Mouse (Mus musculus): ENCODE data around the gene Ncor1. TPM values are rescaled to one million over a fixed set of nuclear protein-coding genes. Genes with fewer than 3 reads are reported as not detected.

Gene Ncor1
- polyA plus RNA-seq, 1 experiment from 2014 or later, result 224 TPM

DNA sequence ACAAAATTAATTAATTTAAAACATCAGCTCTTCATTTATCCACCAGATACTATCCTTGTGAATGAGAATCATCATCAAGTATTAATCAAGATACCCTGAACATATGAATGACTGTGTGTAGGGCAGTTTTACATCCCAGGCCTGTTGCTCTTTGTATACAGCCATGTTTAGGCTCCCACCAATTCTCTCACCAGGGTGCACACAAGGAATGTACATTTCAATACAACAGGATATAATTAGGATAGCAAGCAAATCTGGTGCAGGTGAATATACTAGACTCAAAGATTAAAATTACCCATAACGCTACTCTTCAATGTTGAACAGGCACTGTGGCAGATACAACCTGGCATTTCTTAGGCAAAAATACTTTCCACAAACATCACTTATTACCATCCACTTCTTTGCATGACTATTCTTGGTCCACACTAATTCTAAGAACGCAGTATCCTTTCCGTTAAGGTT lies 2.3 kb downstream of the Ncor1 start:
- ATAC-seq (replicated peaks; ENCODE audit: low FRiP score) (0 out of 2 replicates have a peak, but pooled peaks have one; percentile 14), DNase-seq (ENCODE audit: low spot score) (no peak)
- H3K27ac ChIP-seq (ENCODE audit: low read depth, low read length), result peak overlapping the region; percentile 89; the same call in 1 of the 2 replicates
- H3K4me3 ChIP-seq (ENCODE audit: low read depth, low read length), result peak overlapping the region; percentile 92
- WGBS, result 4% methylated on average over 3 of the region's 3 CpGs
- H3K36me3 ChIP-seq (ENCODE audit: control insufficient read depth, insufficient read depth, low read length), result no peaks in the 10 kb centered on the region
- H3K9me3 ChIP-seq (ENCODE audit: control insufficient read depth, low read length), result no peaks in the 10 kb centered on the region
- no peaks in the 10 kb centered on the region; the same call in 1 of the 2 replicates for H3K4me1 ChIP-seq (replicated peaks; ENCODE audit: control insufficient read depth, insufficient read depth, low read length)
- H3K27me3 ChIP-seq (ENCODE audit: control insufficient read depth, insufficient read depth, low read length), result no peaks in the 10 kb centered on the region
- H3K9ac ChIP-seq (ENCODE audit: low read length), result peak overlapping the region; percentile 92
- peak overlapping the region; percentile 83 for H3K4me2 ChIP-seq (ENCODE audit: low read depth, low read length, severe bottlenecking)

DNA sequence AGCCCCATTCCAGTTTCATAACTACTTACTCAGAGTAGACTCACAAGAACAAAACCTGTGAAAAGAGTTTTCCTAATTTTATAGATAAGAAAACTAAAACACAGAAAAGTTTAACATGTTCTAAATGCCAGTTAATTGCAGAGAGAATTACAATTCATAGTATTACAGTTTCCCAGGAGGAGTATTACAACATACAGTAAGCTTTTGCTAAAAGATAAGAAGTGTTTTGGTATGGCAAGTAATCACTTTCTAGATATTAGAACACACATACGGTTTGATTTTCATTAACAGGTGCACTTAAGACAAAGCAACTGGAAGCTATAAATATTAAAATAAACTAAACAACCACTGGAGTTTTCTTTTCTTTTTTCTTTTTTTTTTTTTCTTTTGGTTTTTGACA lies 3.1 kb downstream of the Ncor1 start:
- no peak overlapping the region for H3K27ac ChIP-seq (ENCODE audit: low read depth, low read length)
- H3K36me3 ChIP-seq (ENCODE audit: control insufficient read depth, insufficient read depth, low read length), result no peaks in the 10 kb centered on the region
- no peak overlapping the region for H3K4me2 ChIP-seq (ENCODE audit: low read depth, low read length, severe bottlenecking)
- no peak overlapping the region; the same call in 1 of the 2 replicates for H3K4me3 ChIP-seq (ENCODE audit: low read depth, low read length)
- no peaks in the 10 kb centered on the region; the same call in 1 of the 2 replicates for H3K4me1 ChIP-seq (replicated peaks; ENCODE audit: control insufficient read depth, insufficient read depth, low read length)
- ATAC-seq (replicated peaks; ENCODE audit: low FRiP score) (no peak), DNase-seq (ENCODE audit: low spot score) (no peak)
- H3K9ac ChIP-seq (ENCODE audit: low read length), result no peak overlapping the region
- H3K27me3 ChIP-seq (ENCODE audit: control insufficient read depth, insufficient read depth, low read length), result no peaks in the 10 kb centered on the region
- 83% methylated on average over 1 of the region's 1 CpGs for WGBS
- H3K9me3 ChIP-seq (ENCODE audit: control insufficient read depth, low read length), result no peaks in the 10 kb centered on the region

DNA sequence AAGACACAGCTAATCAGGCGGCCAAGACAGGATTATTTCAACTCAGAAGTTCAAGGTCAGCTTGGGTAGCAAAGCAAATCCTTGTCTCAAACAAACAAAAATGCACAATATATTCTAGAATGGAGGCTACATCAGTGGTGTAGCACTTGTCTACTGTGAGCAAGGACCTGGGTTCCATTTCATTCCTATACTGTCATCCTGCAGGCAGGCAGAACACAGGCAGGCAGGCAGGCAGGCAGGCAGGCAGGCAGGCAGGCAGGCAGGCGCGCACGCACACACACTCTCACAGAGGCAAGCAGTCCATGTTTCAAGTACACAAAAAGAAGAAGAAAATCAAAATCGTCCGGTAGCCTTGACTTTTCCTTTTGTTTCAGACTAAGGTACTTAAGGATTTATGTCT lies 9.4 kb downstream of the Ncor1 start:
- no peak overlapping the region for H3K27ac ChIP-seq (ENCODE audit: low read depth, low read length)
- H3K4me1 ChIP-seq (replicated peaks; ENCODE audit: control insufficient read depth, insufficient read depth, low read length), result no peaks in the 10 kb centered on the region
- no peaks in the 10 kb centered on the region for H3K36me3 ChIP-seq (ENCODE audit: control insufficient read depth, insufficient read depth, low read length)
- 94% methylated on average over 6 of the region's 6 CpGs for WGBS
- ATAC-seq (replicated peaks; ENCODE audit: low FRiP score) (no peak), DNase-seq (ENCODE audit: low spot score) (no peak)
- no peaks in the 10 kb centered on the region for H3K9me3 ChIP-seq (ENCODE audit: control insufficient read depth, low read length)
- no peak overlapping the region for H3K4me2 ChIP-seq (ENCODE audit: low read depth, low read length, severe bottlenecking)
- no peak overlapping the region for H3K4me3 ChIP-seq (ENCODE audit: low read depth, low read length)
- H3K9ac ChIP-seq (ENCODE audit: low read length), result no peak overlapping the region
- no peaks in the 10 kb centered on the region for H3K27me3 ChIP-seq (ENCODE audit: control insufficient read depth, insufficient read depth, low read length)

DNA sequence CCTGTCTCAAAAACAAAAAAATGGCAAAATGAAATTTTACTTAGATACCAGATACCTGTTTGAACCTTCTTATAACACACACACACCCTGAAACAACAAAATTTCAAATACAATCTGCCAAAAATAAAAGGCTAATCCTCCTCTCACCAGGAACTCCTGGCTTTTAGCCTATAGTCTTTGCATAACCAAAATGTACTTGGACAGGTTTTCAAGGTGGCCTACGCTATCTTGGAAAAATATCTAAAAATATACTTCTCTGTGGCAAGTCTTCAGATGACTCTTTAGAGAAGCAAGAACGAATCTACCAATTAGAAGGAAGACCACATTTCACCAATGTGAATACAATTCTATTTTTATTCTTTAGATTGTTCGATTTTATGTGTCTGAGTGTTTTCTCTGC lies 12.5 kb downstream of the Ncor1 start:
- Histone ChIP-seq H3K36me3 (ENCODE audit: control insufficient read depth, insufficient read depth, low read length) (no peaks in the 10 kb centered on the region), H3K4me2 (ENCODE audit: low read depth, low read length, severe bottlenecking) (no peak overlapping the region), H3K27ac (ENCODE audit: low read depth, low read length) (no peak overlapping the region), H3K4me3 (ENCODE audit: low read depth, low read length) (no peak overlapping the region), H3K4me1 (replicated peaks; ENCODE audit: control insufficient read depth, insufficient read depth, low read length) (no peaks in the 10 kb centered on the region), H3K27me3 (ENCODE audit: control insufficient read depth, insufficient read depth, low read length) (no peaks in the 10 kb centered on the region), H3K9ac (ENCODE audit: low read length) (no peak overlapping the region), H3K9me3 (ENCODE audit: control insufficient read depth, low read length) (no peaks in the 10 kb centered on the region)
- 89% methylated on average over 3 of the region's 3 CpGs for WGBS
- ATAC-seq (replicated peaks; ENCODE audit: low FRiP score) (no peak), DNase-seq (ENCODE audit: low spot score) (no peak)

DNA sequence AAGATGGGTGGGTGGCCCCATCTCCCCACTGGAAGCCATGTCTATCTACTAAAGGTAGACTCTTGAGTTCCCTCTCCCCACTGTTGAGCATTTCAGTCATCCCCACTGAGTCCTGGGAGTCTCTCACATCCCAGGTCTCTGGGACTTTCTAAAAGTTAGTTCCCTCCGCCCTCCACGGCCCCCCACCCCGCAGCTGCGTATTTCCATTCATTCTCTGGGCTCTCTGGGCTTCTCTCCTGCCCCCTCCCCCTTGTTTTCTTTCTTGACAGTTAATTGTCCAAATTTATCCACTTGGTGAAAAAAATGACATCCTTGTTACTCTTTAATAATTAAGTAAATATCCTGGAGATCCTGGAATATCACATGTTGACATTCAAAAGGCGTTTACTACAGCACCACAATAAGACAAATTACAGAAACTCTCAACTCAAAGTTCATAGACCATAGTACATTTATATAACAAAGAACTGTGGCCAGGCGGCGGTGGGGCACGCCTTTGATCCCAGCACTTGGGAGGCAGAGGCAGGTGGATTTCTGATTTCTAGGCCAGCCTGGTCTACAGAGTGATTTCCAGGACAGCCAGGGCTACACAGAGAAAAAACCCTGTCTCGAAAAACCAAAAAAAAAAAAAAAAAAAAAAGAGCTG lies 17.5 kb downstream of the Ncor1 start:
- no peak overlapping the region for H3K27ac ChIP-seq (ENCODE audit: low read depth, low read length)
- no peaks in the 10 kb centered on the region for H3K36me3 ChIP-seq (ENCODE audit: control insufficient read depth, insufficient read depth, low read length)
- no peaks in the 10 kb centered on the region for H3K27me3 ChIP-seq (ENCODE audit: control insufficient read depth, insufficient read depth, low read length)
- DNase-seq (ENCODE audit: low spot score) (no peak), ATAC-seq (replicated peaks; ENCODE audit: low FRiP score) (no peak)
- no peaks in the 10 kb centered on the region for H3K9me3 ChIP-seq (ENCODE audit: control insufficient read depth, low read length)
- H3K4me2 ChIP-seq (ENCODE audit: low read depth, low read length, severe bottlenecking), result no peak overlapping the region
- H3K4me3 ChIP-seq (ENCODE audit: low read depth, low read length), result no peak overlapping the region
- 95% methylated on average over 9 of the region's 9 CpGs for WGBS
- H3K9ac ChIP-seq (ENCODE audit: low read length), result no peak overlapping the region
- H3K4me1 ChIP-seq (replicated peaks; ENCODE audit: control insufficient read depth, insufficient read depth, low read length), result no peaks in the 10 kb centered on the region

DNA sequence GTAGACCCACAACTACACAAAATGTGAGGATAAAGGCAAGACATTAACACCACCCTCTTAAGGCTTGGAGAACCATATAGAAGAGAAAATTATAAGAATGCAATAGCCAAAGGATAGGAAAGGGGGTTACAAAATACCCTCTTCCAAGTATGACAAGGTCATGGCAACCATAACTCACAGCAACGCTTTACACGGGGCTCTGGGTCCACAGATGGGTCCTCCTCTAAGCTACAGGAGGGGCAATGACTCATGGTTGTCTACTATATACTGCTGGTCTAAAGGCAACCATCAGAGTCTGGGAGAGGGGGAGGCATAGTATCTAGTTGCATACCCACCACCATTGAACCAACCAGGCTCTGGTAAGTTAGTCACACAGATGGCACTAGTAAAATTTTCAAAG lies 26.1 kb downstream of the Ncor1 start:
- Histone ChIP-seq H3K4me1 (replicated peaks; ENCODE audit: control insufficient read depth, insufficient read depth, low read length) (no peaks in the 10 kb centered on the region), H3K27ac (ENCODE audit: low read depth, low read length) (no peak overlapping the region), H3K36me3 (ENCODE audit: control insufficient read depth, insufficient read depth, low read length) (no peaks in the 10 kb centered on the region; the same call in 1 of the 2 replicates), H3K9ac (ENCODE audit: low read length) (no peak overlapping the region), H3K4me3 (ENCODE audit: low read depth, low read length) (no peak overlapping the region), H3K27me3 (ENCODE audit: control insufficient read depth, insufficient read depth, low read length) (no peaks in the 10 kb centered on the region), H3K4me2 (ENCODE audit: low read depth, low read length, severe bottlenecking) (no peak overlapping the region), H3K9me3 (ENCODE audit: control insufficient read depth, low read length) (no peaks in the 10 kb centered on the region)
- ATAC-seq (replicated peaks; ENCODE audit: low FRiP score), result no peak
- whole genome bisulfite sequencing, result 92% methylated on average over 2 of the region's 2 CpGs
- DNase-seq (ENCODE audit: low spot score), result no peak

DNA sequence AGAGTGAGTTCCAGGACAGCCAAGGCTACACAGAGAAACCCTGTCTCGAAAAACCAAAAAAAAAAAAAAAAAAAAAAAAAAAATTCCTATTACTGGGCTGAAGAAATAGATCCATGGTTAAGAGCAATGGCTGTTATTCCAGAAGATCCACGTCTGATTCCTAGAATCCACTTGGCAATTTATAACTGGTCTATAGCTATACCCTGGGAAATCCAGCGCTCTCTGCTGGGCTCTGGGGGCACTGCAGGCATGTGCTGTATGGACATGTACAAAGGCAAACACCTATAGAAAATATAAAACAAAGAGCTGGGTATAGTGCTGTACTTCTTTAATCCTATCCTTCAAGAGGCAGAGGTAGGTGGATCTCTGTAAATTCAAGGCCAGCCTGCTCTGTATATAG lies 31.2 kb downstream of the Ncor1 start:
- Histone ChIP-seq H3K4me1 (replicated peaks; ENCODE audit: control insufficient read depth, insufficient read depth, low read length) (no peaks in the 10 kb centered on the region), H3K27me3 (ENCODE audit: control insufficient read depth, insufficient read depth, low read length) (no peaks in the 10 kb centered on the region), H3K9me3 (ENCODE audit: control insufficient read depth, low read length) (no peaks in the 10 kb centered on the region), H3K4me3 (ENCODE audit: low read depth, low read length) (no peak overlapping the region), H3K9ac (ENCODE audit: low read length) (no peak overlapping the region), H3K27ac (ENCODE audit: low read depth, low read length) (no peak overlapping the region), H3K4me2 (ENCODE audit: low read depth, low read length, severe bottlenecking) (no peak overlapping the region), H3K36me3 (ENCODE audit: control insufficient read depth, insufficient read depth, low read length) (peaks cover 3% of the 10 kb centered on the region; the same call in 1 of the 2 replicates)
- no peak for ATAC-seq (replicated peaks; ENCODE audit: low FRiP score)
- WGBS, result 84% methylated on average over 2 of the region's 3 CpGs
- no peak for DNase-seq (ENCODE audit: low spot score)

DNA sequence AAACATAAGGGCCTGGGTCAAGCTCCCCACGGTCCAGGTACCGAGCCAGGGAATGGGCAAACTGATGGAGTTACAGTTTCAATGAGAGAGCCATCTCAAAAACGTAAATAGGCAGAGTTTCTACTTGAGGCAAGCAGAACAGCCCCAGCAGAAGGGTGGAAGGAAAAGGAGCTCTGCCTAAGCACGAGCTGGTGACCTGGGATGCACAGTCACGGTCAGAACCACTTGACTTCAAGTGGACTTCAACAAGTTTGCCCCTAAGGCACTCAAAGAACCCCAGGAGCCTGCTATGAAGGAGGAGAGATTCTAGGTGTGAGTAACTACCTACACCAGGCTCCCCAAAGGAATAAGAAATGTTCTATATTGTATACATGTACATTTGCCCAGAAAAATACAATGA lies 32.1 kb downstream of the Ncor1 start:
- Histone ChIP-seq H3K4me3 (ENCODE audit: low read depth, low read length) (no peak overlapping the region), H3K9me3 (ENCODE audit: control insufficient read depth, low read length) (no peaks in the 10 kb centered on the region), H3K9ac (ENCODE audit: low read length) (no peak overlapping the region), H3K36me3 (ENCODE audit: control insufficient read depth, insufficient read depth, low read length) (peaks cover 3% of the 10 kb centered on the region; the same call in 1 of the 2 replicates), H3K27me3 (ENCODE audit: control insufficient read depth, insufficient read depth, low read length) (no peaks in the 10 kb centered on the region), H3K27ac (ENCODE audit: low read depth, low read length) (no peak overlapping the region), H3K4me1 (replicated peaks; ENCODE audit: control insufficient read depth, insufficient read depth, low read length) (no peaks in the 10 kb centered on the region), H3K4me2 (ENCODE audit: low read depth, low read length, severe bottlenecking) (no peak overlapping the region)
- DNase-seq (ENCODE audit: low spot score) (no peak), ATAC-seq (replicated peaks; ENCODE audit: low FRiP score) (no peak)
- WGBS, result 92% methylated on average over 5 of the region's 5 CpGs

DNA sequence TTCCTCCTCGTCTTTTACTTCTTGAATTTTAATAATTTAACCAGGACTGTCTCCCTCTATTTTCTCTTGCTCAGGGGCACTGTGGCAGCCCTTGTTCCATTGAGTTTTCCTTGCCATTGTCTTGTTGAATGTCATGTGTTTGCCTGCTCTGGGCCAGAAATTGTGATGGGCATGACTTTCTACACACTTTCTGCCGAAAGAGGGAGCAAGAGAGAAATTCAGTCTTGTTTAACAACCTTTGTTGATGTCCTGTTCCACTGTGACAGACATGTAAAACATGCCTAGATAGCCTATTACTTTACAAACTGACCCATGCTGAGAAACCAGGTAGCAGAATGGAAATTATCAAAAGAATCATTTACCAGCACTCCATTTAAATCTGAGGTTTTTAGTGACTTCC lies 33.8 kb downstream of the Ncor1 start:
- peaks cover 3% of the 10 kb centered on the region; the same call in 1 of the 2 replicates for H3K36me3 ChIP-seq (ENCODE audit: control insufficient read depth, insufficient read depth, low read length)
- no peaks in the 10 kb centered on the region for H3K9me3 ChIP-seq (ENCODE audit: control insufficient read depth, low read length)
- no peaks in the 10 kb centered on the region for H3K27me3 ChIP-seq (ENCODE audit: control insufficient read depth, insufficient read depth, low read length)
- H3K4me1 ChIP-seq (replicated peaks; ENCODE audit: control insufficient read depth, insufficient read depth, low read length), result no peaks in the 10 kb centered on the region
- H3K4me3 ChIP-seq (ENCODE audit: low read depth, low read length), result no peak overlapping the region
- no peak for DNase-seq (ENCODE audit: low spot score)
- 84% methylated on average over 2 of the region's 2 CpGs for WGBS
- H3K4me2 ChIP-seq (ENCODE audit: low read depth, low read length, severe bottlenecking), result no peak overlapping the region
- H3K27ac ChIP-seq (ENCODE audit: low read depth, low read length), result no peak overlapping the region
- ATAC-seq (replicated peaks; ENCODE audit: low FRiP score), result no peak
- no peak overlapping the region for H3K9ac ChIP-seq (ENCODE audit: low read length)
